Mouse (Mus musculus) MEL (cell line): ENCODE results near the gene Dennd2a. TPM values are rescaled to one million over a fixed set of nuclear protein-coding genes. Genes with fewer than 3 reads are reported as not detected.

Source experiments
- DNase-seq: peaks from one replicate; pipeline ENCODE4 v3.0.0; 2011; ENCODE audit warnings: low read depth, low spot score
- H3K27ac ChIP-seq: 2 replicates; pipeline ENCODE4 v1.5.1; 2012; ENCODE audit warnings: low read depth, mild to moderate bottlenecking, control low read depth, low read length, moderate library complexity; ENCODE audit not compliant: control insufficient read depth
- H3K27me3 ChIP-seq, 2 experiments: fragments of 150-350 bp in 1 of 2; sonication (generic) in 1 of 2; 2 replicates each; pipeline ENCODE4 v1.6.1; 2012; ENCODE audit warnings: low read length in 2 of 2, mild to moderate bottlenecking in 2 of 2, improper control_type of control experiment in 1 of 2, moderate library complexity in 1 of 2; ENCODE audit not compliant: insufficient read depth in 2 of 2, control insufficient read depth in 1 of 2
- H3K36me3 ChIP-seq, 2 experiments: 2 replicates each; pipeline ENCODE4 v1.6.1; 2012 to 2014; ENCODE audit warnings: low read length in 2 of 2, improper control_type of control experiment in 1 of 2, inconsistent platforms in 1 of 2, mild to moderate bottlenecking in 1 of 2; ENCODE audit not compliant: insufficient read depth in 2 of 2, control insufficient read depth in 1 of 2
- H3K4me1 ChIP-seq, 2 experiments: fragments of 150-350 bp in 1 of 2; sonication (generic) in 1 of 2; 2 replicates each; pipeline ENCODE4 v1.6.1; 2012; ENCODE audit warnings: low read length in 2 of 2, improper control_type of control experiment in 1 of 2, mild to moderate bottlenecking in 1 of 2; ENCODE audit not compliant: insufficient read depth in 2 of 2, control insufficient read depth in 1 of 2
- H3K4me3 ChIP-seq, 2 experiments: fragments of 150-350 bp in 1 of 2; sonication (generic) in 1 of 2; 2 replicates each; pipeline ENCODE4 v1.5.1; 2012; ENCODE audit warnings: low read depth in 2 of 2, low read length in 2 of 2, mild to moderate bottlenecking in 2 of 2, moderate library complexity in 2 of 2, control low read depth in 1 of 2, improper control_type of control experiment in 1 of 2; ENCODE audit not compliant: control insufficient read depth in 1 of 2, insufficient read depth in 1 of 2
- H3K79me2 ChIP-seq: 2 replicates; pipeline ENCODE4 v1.6.1; 2012; ENCODE audit warnings: mild to moderate bottlenecking, low read length, moderate library complexity; ENCODE audit not compliant: control insufficient read depth, poor library complexity, insufficient read depth
- H3K9ac ChIP-seq: 2 replicates; pipeline ENCODE4 v1.6.1; 2012; ENCODE audit warnings: low read depth, mild to moderate bottlenecking, control low read depth, low read length, moderate library complexity; ENCODE audit not compliant: control insufficient read depth, poor library complexity, severe bottlenecking
- H3K9me3 ChIP-seq: fragments of 150-350 bp; sonication (generic); replicated peaks from 2 replicates; pipeline ENCODE4 v1.6.1; 2012; ENCODE audit warnings: mild to moderate bottlenecking, low read length, improper control_type of control experiment, moderate library complexity; ENCODE audit not compliant: insufficient read depth
- CHD1 ChIP-seq: IDR thresholded peaks from 2 replicates; pipeline ENCODE4 v1.6.1; 2012; ENCODE audit warnings: low read depth, mild to moderate bottlenecking, inconsistent platforms, low read length, improper control_type of control experiment
- CTCF ChIP-seq, 3 experiments: IDR thresholded peaks in 2 of 3; conservative IDR thresholded peaks in 1 of 3; 2 replicates each; pipeline ENCODE4 v1.5.1; 2011 to 2012; ENCODE audit warnings: low read length in 3 of 3, low read depth in 2 of 3, mild to moderate bottlenecking in 2 of 3, improper control_type of control experiment in 1 of 3, inconsistent platforms in 1 of 3, mixed read lengths in 1 of 3, moderate library complexity in 1 of 3; ENCODE audit not compliant: control insufficient read depth in 1 of 3, insufficient read depth in 1 of 3, poor library complexity in 1 of 3, severe bottlenecking in 1 of 3
- EP300 ChIP-seq, 2 experiments: IDR thresholded peaks; 2 replicates each; pipeline ENCODE4 v1.6.1; 2011; ENCODE audit warnings: improper control_type of control experiment in 2 of 2, low read length in 2 of 2, low read depth in 1 of 2, mild to moderate bottlenecking in 1 of 2
- ETS1 ChIP-seq: IDR thresholded peaks from 2 replicates; pipeline ENCODE4 v1.6.1; 2012; ENCODE audit warnings: low read depth, mild to moderate bottlenecking, inconsistent platforms, low read length, improper control_type of control experiment, moderate library complexity
- GATA1 ChIP-seq: IDR thresholded peaks from 2 replicates; pipeline ENCODE4 v1.6.1; 2011; ENCODE audit warnings: low read depth, low read length, improper control_type of control experiment
- HCFC1 ChIP-seq: IDR thresholded peaks from 2 replicates; pipeline ENCODE4 v1.6.1; 2012; ENCODE audit warnings: low read depth, mild to moderate bottlenecking, inconsistent platforms, low read length, improper control_type of control experiment, moderate library complexity
- MAFK ChIP-seq: IDR thresholded peaks from 2 replicates; pipeline ENCODE4 v1.6.1; 2011; ENCODE audit warnings: low read depth, mild to moderate bottlenecking, low read length, improper control_type of control experiment, borderline replicate concordance
- MAX ChIP-seq: IDR thresholded peaks from 2 replicates; pipeline ENCODE4 v1.6.1; 2011; ENCODE audit warnings: low read length, improper control_type of control experiment
- MAZ ChIP-seq: IDR thresholded peaks from 2 replicates; pipeline ENCODE4 v1.6.1; 2012; ENCODE audit warnings: low read depth, mild to moderate bottlenecking, inconsistent platforms, low read length, improper control_type of control experiment
- MYB ChIP-seq: IDR thresholded peaks from 2 replicates; pipeline ENCODE4 v1.6.1; 2011; ENCODE audit warnings: mild to moderate bottlenecking, low read depth, low read length, improper control_type of control experiment
- MYC ChIP-seq: IDR thresholded peaks from 2 replicates; pipeline ENCODE4 v1.6.1; 2011; ENCODE audit warnings: low read depth, mild to moderate bottlenecking, low read length, improper control_type of control experiment, moderate library complexity
- NELFE ChIP-seq: IDR thresholded peaks from 2 replicates; pipeline ENCODE4 v1.6.1; 2011; ENCODE audit warnings: low read depth, low read length, improper control_type of control experiment
- RCOR1 ChIP-seq: IDR thresholded peaks from 2 replicates; pipeline ENCODE4 v1.6.1; 2012; ENCODE audit warnings: low read depth, mild to moderate bottlenecking, inconsistent platforms, low read length, improper control_type of control experiment
- SIN3A ChIP-seq: IDR thresholded peaks from 2 replicates; pipeline ENCODE4 v1.6.1; 2012; ENCODE audit warnings: low read length, improper control_type of control experiment, inconsistent platforms
- TAL1 ChIP-seq: IDR thresholded peaks from 2 replicates; pipeline ENCODE4 v1.6.1; 2012; ENCODE audit warnings: mild to moderate bottlenecking, inconsistent platforms, low read length, moderate library complexity, mixed read lengths
- TBP ChIP-seq: IDR thresholded peaks from 2 replicates; pipeline ENCODE4 v1.8.0; 2011; ENCODE audit warnings: low read depth, low read length, improper control_type of control experiment
- TCF12 ChIP-seq: IDR thresholded peaks from 2 replicates; pipeline ENCODE4 v1.6.1; 2014; ENCODE audit warnings: low read depth, mild to moderate bottlenecking, inconsistent platforms, low read length, improper control_type of control experiment, moderate library complexity
- USF2 ChIP-seq, 2 experiments: IDR thresholded peaks; 2 replicates each; pipeline ENCODE4 v1.6.1; 2011 to 2012; ENCODE audit warnings: improper control_type of control experiment in 2 of 2, low read length in 2 of 2, borderline replicate concordance in 1 of 2, inconsistent platforms in 1 of 2, low read depth in 1 of 2, mild to moderate bottlenecking in 1 of 2; ENCODE audit not compliant: insufficient read depth in 1 of 2
- ZC3H11A ChIP-seq: IDR thresholded peaks from 2 replicates; pipeline ENCODE4 v1.6.1; 2012; ENCODE audit warnings: low read depth, mild to moderate bottlenecking, inconsistent platforms, low read length, improper control_type of control experiment
- ZKSCAN1 ChIP-seq: IDR thresholded peaks from 2 replicates; pipeline ENCODE4 v1.6.1; 2012; ENCODE audit warnings: low read depth, mild to moderate bottlenecking, inconsistent platforms, low read length, improper control_type of control experiment, moderate library complexity
- polyA plus RNA-seq, 2 experiments: library from polyadenylated mRNA; stranded (reverse) in 1 of 2; unstranded in 1 of 2; fragments of >175 nt in 1 of 2; fragments of >200 nt in 1 of 2; gene quantifications; 2 replicates each; pipeline versions ENCODE4 v1.2.1 to v1.2.4; 2012; ENCODE audit warnings: low replicate concordance in 2 of 2, low read depth in 1 of 2; ENCODE audit not compliant: insufficient read length in 2 of 2, insufficient read depth in 1 of 2, missing spikeins in 1 of 2
- total RNA-seq: library from RNA; depleted of rRNA; stranded (reverse); fragments of 300-350 nt; gene quantifications from 2 replicates; pipeline ENCODE4 v1.2.3, GENCODE M21; 2012

Dennd2a gene
- total and polyA plus RNA-seq, 3 experiments = 0.15 TPM; not detected in 2

- Histone ChIP-seq H3K27ac (no peak overlapping the region), H3K27me3 (peaks cover 0 to 3% of the 10 kb centered on the region in 2 experiments; a peak in 3 of 4 replicates), H3K36me3 (peaks cover 0 to 8% of the 10 kb centered on the region in 2 experiments; a peak in 2 of 4 replicates), H3K4me3 (peak overlapping the region; percentile 6 to 49; a peak in 2 of 4 replicates), H3K9ac (no peak overlapping the region), H3K79me2 (no peaks in the 10 kb centered on the region), H3K9me3 (no peaks in the 10 kb centered on the region)
- TF ChIP-seq MYC (0 out of 2 replicates have a peak, but pooled peaks have one; percentile 19), NELFE (no peak), MAZ (no peak), GATA1 (peak; percentile 77), MAX (no peak; the same call in 1 of the 2 replicates), MYB (no peak), TAL1 (no peak), ETS1 (no peak), MAFK (no peak), CHD1 (no peak), SIN3A (no peak), USF2 (IDR thresholded peaks at IDR 0.05; ENCODE audit: borderline replicate concordance in 1 of 2, insufficient read depth in 1 of 2, low read depth in 1 of 2, low read length in 2 of 2) (no peak), EP300 (IDR thresholded peaks at IDR 0.05; ENCODE audit: low read depth in 1 of 2, low read length in 2 of 2) (peak in 1 of 2 experiments; percentile 63; a peak in 1 of 4 replicates), ZC3H11A (no peak), ZKSCAN1 (no peak), RCOR1 (no peak), TBP (peak; percentile 75; the same call in 1 of the 2 replicates), HCFC1 (no peak), TCF12 (no peak), CTCF (IDR thresholded peaks at IDR 0.05 in 2 of 3, conservative IDR thresholded peaks at IDR 0.05 in 1 of 3; ENCODE audit: control insufficient read depth in 1 of 3, insufficient read depth in 1 of 3, low read depth in 2 of 3, low read length in 3 of 3, poor library complexity in 1 of 3, severe bottlenecking in 1 of 3) (no peak)
- TF ChIP-seq, all 39 proteins: peak for 4
- peak; percentile 57 for DNase-seq
- H3K4me1 ChIP-seq = peaks cover 0 to 7% of the 10 kb centered on the region in 2 experiments; a peak in 2 of 4 replicates
These were observed 41.9 kb downstream of the Dennd2a start for GRCm38 (mm10) chr6:39515739-39516131.
